Mouse (Mus musculus): ENCODE data around the gene Tcap.

Tcap gene

GRCm38 (mm10) chr11:98355732-98356299 is 27.8 kb upstream of the Tcap start:
- DNase-seq (ENCODE audit: low spot score in 2 of 2) = no peak

GRCm38 (mm10) chr11:98356625-98357394 is 26.8 kb upstream of the Tcap start:
- no peak for DNase-seq (ENCODE audit: low spot score in 2 of 2)

- DNase-seq (ENCODE audit: low spot score in 2 of 2) = no peak
Measured at GRCm38 (mm10) chr11:98357396-98358160, 26.0 kb upstream of the Tcap start.

- DNase-seq (ENCODE audit: low spot score in 2 of 2) = peak; percentile 82 to 90
Measured at GRCm38 (mm10) chr11:98358161-98359083, 25.2 kb upstream of the Tcap start, which contains the start of gene Stard3. Stard3 (plus strand) TSS chr11:98358368.

GRCm38 (mm10) chr11:98360866-98361521 is 22.6 kb upstream of the Tcap start:
- DNase-seq (ENCODE audit: low spot score in 2 of 2) = no peak

- DNase-seq (ENCODE audit: low spot score in 2 of 2) = no peak
Measured at GRCm38 (mm10) chr11:98363817-98364216, 19.8 kb upstream of the Tcap start.

GRCm38 (mm10) chr11:98364410-98364809 is 19.2 kb upstream of the Tcap start:
- DNase-seq (ENCODE audit: low spot score in 2 of 2) = no peak

GRCm38 (mm10) chr11:98366290-98366689 is 17.3 kb upstream of the Tcap start:
- no peak for DNase-seq (ENCODE audit: low spot score in 2 of 2)

- DNase-seq (ENCODE audit: low spot score in 2 of 2) = no peak
Measured at GRCm38 (mm10) chr11:98367171-98367862, 16.3 kb upstream of the Tcap start.

- DNase-seq (ENCODE audit: low spot score in 2 of 2) = no peak
Measured at GRCm38 (mm10) chr11:98367863-98368186, 15.8 kb upstream of the Tcap start.

- DNase-seq (ENCODE audit: low spot score in 2 of 2) = no peak
Measured at GRCm38 (mm10) chr11:98369337-98369736, 14.3 kb upstream of the Tcap start.

GRCm38 (mm10) chr11:98370588-98370987 is 13.0 kb upstream of the Tcap start:
- no peak for DNase-seq (ENCODE audit: low spot score in 2 of 2)

- DNase-seq (ENCODE audit: low spot score in 2 of 2) = no peak
Measured at GRCm38 (mm10) chr11:98371556-98372240, 11.9 kb upstream of the Tcap start.

GRCm38 (mm10) chr11:98372406-98372805 is 11.2 kb upstream of the Tcap start:
- no peak for DNase-seq (ENCODE audit: low spot score in 2 of 2)

- no peak for DNase-seq (ENCODE audit: low spot score in 2 of 2)
Measured at GRCm38 (mm10) chr11:98373244-98373643, 10.4 kb upstream of the Tcap start.

- DNase-seq (ENCODE audit: low spot score in 2 of 2) = no peak
Measured at GRCm38 (mm10) chr11:98374266-98374665, 9.3 kb upstream of the Tcap start.

- DNase-seq (ENCODE audit: low spot score in 2 of 2) = no peak
Measured at GRCm38 (mm10) chr11:98376756-98377155, 6.9 kb upstream of the Tcap start.

- DNase-seq (ENCODE audit: low spot score in 2 of 2) = no peak
Measured at GRCm38 (mm10) chr11:98377787-98378186, 5.8 kb upstream of the Tcap start.

- DNase-seq (ENCODE audit: low spot score in 2 of 2) = no peak
Measured at GRCm38 (mm10) chr11:98379379-98379778, 4.2 kb upstream of the Tcap start.

GRCm38 (mm10) chr11:98380106-98380505 is 3.5 kb upstream of the Tcap start:
- no peak for DNase-seq (ENCODE audit: low spot score in 2 of 2)
